Mouse (Mus musculus): Measurements from ENCODE around the gene Cldnd1.

DNA sequence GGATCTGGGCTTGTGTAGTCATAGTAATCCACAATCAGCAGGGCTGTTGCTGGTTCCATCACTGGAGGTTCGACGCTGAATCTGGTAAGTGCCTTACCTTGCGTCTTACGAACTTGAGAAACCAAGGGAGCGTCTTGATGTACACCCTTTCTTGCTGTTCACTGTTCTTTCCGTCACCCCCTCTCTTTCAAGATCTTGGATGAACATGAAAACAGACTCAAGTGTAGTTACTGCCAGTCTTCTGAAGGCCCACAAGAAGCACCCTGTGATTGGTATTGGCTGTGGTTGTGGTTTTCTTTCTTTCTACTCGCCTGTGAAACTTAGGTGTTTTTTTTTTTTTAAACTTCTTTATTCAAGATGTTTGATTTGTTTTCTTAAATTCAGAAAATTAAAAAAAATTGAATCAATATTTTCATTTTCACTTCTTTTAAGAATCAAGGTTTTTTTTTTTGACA, 9.0 kb upstream of the Cldnd1 start, which contains the start of gene Gpr15:
- TF ChIP-seq CTCF (conservative IDR thresholded peaks at IDR 0.05; ENCODE audit: insufficient read depth, insufficient read length, low read depth, low read length) (no peak), POLR2A (IDR thresholded peaks at IDR 0.05; ENCODE audit: low read depth, low read length) (no peak)
